Mouse (Mus musculus) stomach, embryonic 15.5 days (tissue): ENCODE results near the gene Bpifc. TPM values are rescaled to one million over a fixed set of nuclear protein-coding genes. Genes with fewer than 3 reads are reported as not detected.

Experiments used
- ATAC-seq: fragments of 200-750 bp; cut with Nextera tagmentation; 2 replicates; pipeline ENCODE4 v1.8.0; 2017; ENCODE audit warnings: low read depth, moderate number of reproducible peaks, moderate TSS enrichment; ENCODE audit not compliant: insufficient read depth, low FRiP score
- H3K27ac ChIP-seq: fragments of 300-500 bp; sonication (generic); 2 replicates; pipeline ENCODE4 v1.5.1; 2015; ENCODE audit warnings: mild to moderate bottlenecking, inconsistent platforms
- H3K27me3 ChIP-seq: fragments of 300-500 bp; sonication (generic); replicated peaks from 2 replicates; pipeline ENCODE4 v1.6.1; 2015; ENCODE audit warnings: inconsistent platforms
- H3K36me3 ChIP-seq: fragments of 300-500 bp; sonication (generic); 2 replicates; pipeline ENCODE4 v1.6.1; 2015; ENCODE audit warnings: inconsistent platforms
- H3K4me1 ChIP-seq: fragments of 300-500 bp; sonication (generic); 2 replicates; pipeline ENCODE4 v1.6.1; 2015; ENCODE audit warnings: inconsistent platforms
- H3K4me2 ChIP-seq: fragments of 300-500 bp; sonication (generic); 2 replicates; pipeline ENCODE4 v1.6.1; 2015; ENCODE audit warnings: mild to moderate bottlenecking, inconsistent platforms
- H3K4me3 ChIP-seq: fragments of 300-500 bp; sonication (generic); replicated peaks from 2 replicates; pipeline ENCODE4 v1.5.1; 2015; ENCODE audit warnings: inconsistent platforms
- H3K9ac ChIP-seq: fragments of 300-500 bp; sonication (generic); 2 replicates; pipeline ENCODE4 v1.6.1; 2015; ENCODE audit warnings: inconsistent platforms
- H3K9me3 ChIP-seq: fragments of 300-500 bp; sonication (generic); 2 replicates; pipeline ENCODE4 v1.6.1; 2016; ENCODE audit warnings: inconsistent platforms
- WGBS: fragments of 180-500 bp; shearing (Covaris S2); methylation state at CpG from one replicate; pipeline ENCODE4 v1.1.7; 2015; 5-methylcytosine and 5-hydroxymethylcytosine counted together
- polyA plus RNA-seq: library from polyadenylated mRNA; unstranded; fragments of >200 nt; fragmentation: Nextera tagmentation; extraction: Ambion mirVana; gene quantifications from 2 replicates; pipeline ENCODE4 v1.2.1, GENCODE M21; 2015

The Bpifc gene
- polyA plus RNA-seq = 0.19 and 0.71 TPM in 2 replicates

- H3K4me3 ChIP-seq = no peak within 1 kb of the TSS
Measured at GRCm38 (mm10) chr10:86011781-86012180, at the start of gene Bpifc. Gene Bpifc (minus strand): TSS chr10:86011895.

DNA sequence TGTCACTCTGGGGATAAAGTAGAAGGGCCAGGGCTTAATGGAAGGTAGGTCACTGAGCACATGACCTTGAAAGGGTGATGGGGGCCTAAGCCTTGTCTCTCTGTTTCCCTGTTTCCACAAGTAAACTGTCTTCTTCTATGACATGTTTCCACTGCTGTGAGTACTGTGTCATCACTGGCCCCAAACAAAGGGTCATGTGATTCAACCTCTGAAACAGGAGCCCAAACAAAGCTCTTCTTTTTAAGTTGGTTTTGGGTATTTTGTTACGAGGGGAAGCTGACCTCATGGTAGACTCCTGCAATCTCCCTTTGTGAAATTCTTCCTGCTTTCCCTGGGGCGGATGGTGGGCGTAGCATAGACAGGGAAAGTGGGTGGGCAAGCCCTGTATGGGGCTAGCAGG lies 48.6 kb upstream of the Bpifc start:
- Histone ChIP-seq H3K9me3 (0 out of 2 replicates have a peak, but pooled peaks cover 4% of the 10 kb centered on the region), H3K4me2 (no peak overlapping the region), H3K9ac (no peak overlapping the region), H3K4me1 (peaks cover 4% of the 10 kb centered on the region; the same call in 1 of the 2 replicates), H3K36me3 (peaks cover 1% of the 10 kb centered on the region; the same call in 1 of the 2 replicates), H3K4me3 (no peak overlapping the region), H3K27me3 (no peaks in the 10 kb centered on the region), H3K27ac (no peak overlapping the region)
- no peak for ATAC-seq
- WGBS = 67% methylated on average over 3 of the region's 3 CpGs

More at GRCm38 (mm10) chr10:86011781-86012180, at the start of gene Bpifc:
- no peaks in the 10 kb centered on the region for H3K9me3 ChIP-seq
- no peak for ATAC-seq
- no peaks in the 10 kb centered on the region for H3K4me1 ChIP-seq
- WGBS = 84% methylated on average over 2 of the region's 2 CpGs
- no peak within 1 kb of the TSS for H3K27ac ChIP-seq
- H3K36me3 ChIP-seq = no peaks in the 10 kb centered on the region
- no peak within 1 kb of the TSS for H3K4me2 ChIP-seq
- H3K27me3 ChIP-seq = no peaks in the 10 kb centered on the region
- H3K9ac ChIP-seq = no peak within 1 kb of the TSS

GRCm38 (mm10) chr10:86057712-86058111 lies 46.0 kb upstream of the Bpifc start:
- H3K4me1 ChIP-seq = no peaks in the 10 kb centered on the region
- 47% methylated on average over 2 of the region's 2 CpGs for WGBS
- no peak overlapping the region for H3K27ac ChIP-seq
- H3K9me3 ChIP-seq = 0 out of 2 replicates have a peak, but pooled peaks cover 4% of the 10 kb centered on the region
- H3K4me2 ChIP-seq = no peak overlapping the region
- H3K9ac ChIP-seq = no peak overlapping the region
- H3K4me3 ChIP-seq = no peak overlapping the region
- peaks cover 4% of the 10 kb centered on the region; the same call in 1 of the 2 replicates for H3K36me3 ChIP-seq
- ATAC-seq = no peak
- H3K27me3 ChIP-seq = no peaks in the 10 kb centered on the region

- Histone ChIP-seq H3K27me3 (no peaks in the 10 kb centered on the region), H3K4me3 (no peak overlapping the region), H3K4me2 (no peak overlapping the region), H3K9me3 (0 out of 2 replicates have a peak, but pooled peaks cover 4% of the 10 kb centered on the region), H3K27ac (no peak overlapping the region), H3K4me1 (no peaks in the 10 kb centered on the region), H3K36me3 (peaks cover 4% of the 10 kb centered on the region; the same call in 1 of the 2 replicates), H3K9ac (no peak overlapping the region)
- ATAC-seq = no peak
- 86% methylated on average over 11 of the region's 11 CpGs for WGBS
Measured at GRCm38 (mm10) chr10:86057286-86057685, 45.6 kb upstream of the Bpifc start.

DNA sequence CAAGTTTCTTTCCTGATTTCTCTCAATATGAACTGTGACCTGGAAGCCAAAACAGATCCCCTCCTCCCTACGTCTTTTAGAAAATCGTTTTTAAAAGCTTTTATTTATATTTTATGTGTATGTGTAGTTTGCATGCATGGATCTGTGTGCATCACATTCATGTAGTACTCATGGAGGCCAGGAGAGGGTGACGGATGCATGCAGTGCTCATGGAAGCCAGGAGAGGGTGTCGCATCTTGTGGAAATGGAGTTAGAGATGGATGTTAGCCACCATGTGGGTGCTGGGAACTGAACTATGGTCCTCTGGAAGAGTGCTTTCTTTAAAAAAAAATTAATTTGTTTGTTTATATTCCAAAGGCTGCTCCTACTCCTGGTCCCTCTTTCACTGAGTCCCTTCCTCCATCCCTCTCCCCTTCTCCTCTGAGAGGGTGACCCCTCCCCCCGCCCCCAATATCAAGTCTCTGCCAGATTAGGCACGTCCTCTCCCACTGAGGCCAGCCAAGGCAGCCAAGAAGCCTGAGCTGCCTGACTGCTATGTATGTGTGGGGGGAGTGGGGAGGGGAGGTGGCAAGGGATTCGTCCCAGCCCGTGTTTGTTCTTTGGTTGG lies 44.7 kb upstream of the Bpifc start:
- no peaks in the 10 kb centered on the region for H3K4me1 ChIP-seq
- H3K4me3 ChIP-seq = no peak overlapping the region
- H3K9ac ChIP-seq = no peak overlapping the region
- H3K9me3 ChIP-seq = no peaks in the 10 kb centered on the region
- H3K4me2 ChIP-seq = no peak overlapping the region
- no peak for ATAC-seq
- peaks cover 4% of the 10 kb centered on the region; the same call in 1 of the 2 replicates for H3K36me3 ChIP-seq
- no peak overlapping the region for H3K27ac ChIP-seq
- WGBS = 79% methylated on average over 8 of the region's 8 CpGs
- H3K27me3 ChIP-seq = no peaks in the 10 kb centered on the region

- Histone ChIP-seq H3K9ac (no peak overlapping the region), H3K4me2 (no peak overlapping the region), H3K4me1 (no peaks in the 10 kb centered on the region), H3K27me3 (no peaks in the 10 kb centered on the region), H3K4me3 (no peak overlapping the region), H3K27ac (no peak overlapping the region), H3K9me3 (no peaks in the 10 kb centered on the region), H3K36me3 (peaks cover 5% of the 10 kb centered on the region; the same call in 1 of the 2 replicates)
- ATAC-seq = no peak; the same call in 1 of the 2 replicates
- 77% methylated on average over 10 of the region's 10 CpGs for WGBS
Measured at GRCm38 (mm10) chr10:86052818-86053522, 41.3 kb upstream of the Bpifc start.

- H3K27ac ChIP-seq = no peak overlapping the region
- ATAC-seq = no peak
- H3K36me3 ChIP-seq = peaks cover 9% of the 10 kb centered on the region; the same call in 1 of the 2 replicates
- H3K4me1 ChIP-seq = no peaks in the 10 kb centered on the region
- H3K4me3 ChIP-seq = no peak overlapping the region
- H3K4me2 ChIP-seq = no peak overlapping the region
- WGBS = 78% methylated on average over 2 of the region's 2 CpGs
- H3K9me3 ChIP-seq = no peaks in the 10 kb centered on the region
- H3K27me3 ChIP-seq = no peaks in the 10 kb centered on the region
- no peak overlapping the region for H3K9ac ChIP-seq
Measured at GRCm38 (mm10) chr10:86050522-86050921, 38.8 kb upstream of the Bpifc start.

DNA sequence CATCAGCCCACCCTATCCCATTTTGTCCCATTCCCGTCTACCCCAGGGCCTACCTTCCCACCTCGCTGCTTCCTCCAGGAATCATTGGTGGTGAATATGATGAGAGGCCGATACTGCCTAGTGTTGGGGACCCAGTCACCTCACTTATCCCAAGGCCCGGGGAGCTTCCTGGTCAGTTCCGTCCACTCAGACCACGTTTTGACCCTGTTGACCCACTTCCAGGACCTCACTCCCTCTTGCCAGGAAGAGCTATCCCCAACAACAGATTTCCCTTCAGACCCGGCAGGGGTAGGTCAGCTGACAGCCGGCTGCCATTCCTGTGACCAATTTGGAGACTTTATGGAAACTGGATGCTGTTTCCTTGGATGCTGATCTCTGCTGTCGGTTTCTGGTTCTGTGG lies 36.1 kb upstream of the Bpifc start:
- Histone ChIP-seq H3K9me3 (no peaks in the 10 kb centered on the region), H3K27ac (no peak overlapping the region), H3K36me3 (peaks cover 9% of the 10 kb centered on the region; the same call in 1 of the 2 replicates), H3K9ac (no peak overlapping the region), H3K4me3 (no peak overlapping the region), H3K27me3 (no peaks in the 10 kb centered on the region), H3K4me1 (no peaks in the 10 kb centered on the region), H3K4me2 (no peak overlapping the region)
- WGBS = 90% methylated on average over 9 of the region's 9 CpGs
- ATAC-seq = no peak

GRCm38 (mm10) chr10:86046371-86046770 lies 34.7 kb upstream of the Bpifc start:
- WGBS = 89% methylated on average over 1 of the region's 1 CpGs
- Histone ChIP-seq H3K27me3 (no peaks in the 10 kb centered on the region), H3K4me1 (no peaks in the 10 kb centered on the region), H3K9me3 (no peaks in the 10 kb centered on the region), H3K36me3 (peaks cover 9% of the 10 kb centered on the region; the same call in 1 of the 2 replicates), H3K4me3 (no peak overlapping the region), H3K27ac (no peak overlapping the region), H3K4me2 (no peak overlapping the region), H3K9ac (no peak overlapping the region)
- ATAC-seq = no peak

- no peaks in the 10 kb centered on the region for H3K9me3 ChIP-seq
- H3K4me2 ChIP-seq = no peak overlapping the region
- WGBS = 91% methylated on average over 8 of the region's 8 CpGs
- no peaks in the 10 kb centered on the region for H3K4me1 ChIP-seq
- peaks cover 9% of the 10 kb centered on the region; the same call in 1 of the 2 replicates for H3K36me3 ChIP-seq
- H3K9ac ChIP-seq = no peak overlapping the region
- H3K27ac ChIP-seq = no peak overlapping the region
- H3K4me3 ChIP-seq = no peak overlapping the region
- ATAC-seq = no peak
- no peaks in the 10 kb centered on the region for H3K27me3 ChIP-seq
Measured at GRCm38 (mm10) chr10:86044066-86044465, 32.4 kb upstream of the Bpifc start.

GRCm38 (mm10) chr10:86043651-86044050 lies 32.0 kb upstream of the Bpifc start:
- no peak for ATAC-seq
- no peak overlapping the region for H3K27ac ChIP-seq
- WGBS = 88% methylated on average over 4 of the region's 4 CpGs
- H3K9me3 ChIP-seq = no peaks in the 10 kb centered on the region
- no peaks in the 10 kb centered on the region for H3K4me1 ChIP-seq
- H3K27me3 ChIP-seq = no peaks in the 10 kb centered on the region
- peaks cover 12% of the 10 kb centered on the region for H3K36me3 ChIP-seq
- no peak overlapping the region for H3K4me2 ChIP-seq
- no peak overlapping the region for H3K4me3 ChIP-seq
- no peak overlapping the region for H3K9ac ChIP-seq
